ENCODE assay signal across 13 mouse cellular contexts in genomic region chr10:87830639-87831038, GRCm38 (mm10). TPM values are rescaled to one million over a fixed set of nuclear protein-coding genes. Genes with fewer than 3 reads are reported as not detected.
"Had no signal": no experiment of that assay in that cellular context is flagged by ENCODE, and none has a peak within 500 bp of the region (broad histone marks: within the 10 kb centered on the region; RNA-seq: fewer than 3 reads in every experiment).

No protein-coding gene starts in this region.

- H3K36me3 ChIP-seq: limb, embryonic 12.5 days; midbrain, embryonic 13.5 days; neural tube, embryonic 12.5 days had no signal

- H3K27me3 ChIP-seq: limb, embryonic 12.5 days; midbrain, embryonic 13.5 days; neural tube, embryonic 12.5 days had no signal

- H3K4me2 ChIP-seq: limb, embryonic 12.5 days; liver, embryonic 11.5 days; midbrain, embryonic 13.5 days; neural tube, embryonic 12.5 days had no signal

- H3K9me3 ChIP-seq: limb, embryonic 12.5 days; midbrain, embryonic 13.5 days; neural tube, embryonic 12.5 days had no signal

- H3K9ac ChIP-seq: limb, embryonic 12.5 days; midbrain, embryonic 13.5 days; neural tube, embryonic 12.5 days had no signal

- H3K4me1 ChIP-seq: limb, embryonic 12.5 days; midbrain, embryonic 13.5 days; neural tube, embryonic 12.5 days had no signal

- DNase-seq: kidney, adult 11 months; kidney, adult 9 months; kidney, postnatal 36 days; layer of hippocampus, adult 9-11 months; layer of hippocampus, postnatal 36 days; right cerebral cortex, postnatal 14 days; thymus, postnatal 36 days had no signal

- ATAC-seq: midbrain, embryonic 13.5 days had no signal

- H3K4me3 ChIP-seq: limb, embryonic 12.5 days; midbrain, embryonic 13.5 days; neural tube, embryonic 12.5 days had no signal

- H3K27ac ChIP-seq: kidney, postnatal 0 days; limb, embryonic 12.5 days; midbrain, embryonic 13.5 days; neural tube, embryonic 12.5 days had no signal

RNA-seq across cellular contexts. Expression of gene Igf1, which starts 27.4 kb away (rescaled TPM):
- total RNA-seq: megakaryocyte-erythroid progenitor cell, adult 5-6 weeks had no signal
